Mouse (Mus musculus) splenic B cell, adult 2 months (primary cell): Measurements from ENCODE around the gene Llcfc1.

Source experiments
- DNase-seq: peaks from one replicate; pipeline ENCODE4 v3.0.0-alpha.2; 2011; ENCODE audit warnings: low read depth, low spot score
- H3K27me3 ChIP-seq: 2 replicates; pipeline ENCODE4 v1.6.1; 2012; ENCODE audit warnings: mild to moderate bottlenecking, low read length, moderate library complexity, mixed read lengths; ENCODE audit not compliant: control insufficient read depth, poor library complexity, insufficient read depth, severe bottlenecking
- H3K36me3 ChIP-seq: 2 replicates; pipeline ENCODE4 v1.6.1; 2012; ENCODE audit warnings: mild to moderate bottlenecking, low read length, moderate library complexity, mixed read lengths; ENCODE audit not compliant: control insufficient read depth, poor library complexity, insufficient read depth, severe bottlenecking

The Llcfc1 gene

GRCm38 (mm10) chr6:41676530-41676929, 7.7 kb upstream of the Llcfc1 start:
- H3K36me3 ChIP-seq, result no peaks in the 10 kb centered on the region
- DNase-seq, result no peak
- no peaks in the 10 kb centered on the region for H3K27me3 ChIP-seq

- DNase-seq, result no peak
- Histone ChIP-seq H3K36me3 (no peaks in the 10 kb centered on the region), H3K27me3 (no peaks in the 10 kb centered on the region)
Measured at GRCm38 (mm10) chr6:41680669-41681068, 3.6 kb upstream of the Llcfc1 start, which contains the start of gene Trpv5. TSS of gene Trpv5 (minus strand) at chr6:41680769.

GRCm38 (mm10) chr6:41681656-41682055, 2.6 kb upstream of the Llcfc1 start:
- no peak for DNase-seq
- Histone ChIP-seq H3K36me3 (no peaks in the 10 kb centered on the region), H3K27me3 (no peaks in the 10 kb centered on the region)

DNA sequence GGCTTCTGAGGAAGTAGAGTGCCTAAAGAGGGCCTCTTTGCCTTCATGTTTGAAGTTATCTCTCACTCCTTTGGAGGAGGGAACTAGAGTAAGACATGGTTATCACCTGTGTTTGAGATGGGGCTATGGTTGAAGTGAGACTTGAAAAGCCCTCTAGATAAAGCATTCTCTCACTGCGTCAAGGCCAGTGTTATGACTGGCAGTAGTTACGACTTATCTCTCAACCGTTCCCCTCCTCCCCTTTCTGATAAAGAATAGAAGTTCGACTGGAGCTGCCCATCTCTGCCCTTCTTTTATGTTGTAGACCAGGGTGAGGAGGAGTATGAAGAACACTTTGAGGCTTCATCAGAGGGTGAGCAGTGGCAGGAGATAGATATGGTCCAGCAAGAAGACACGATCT, 680 bp downstream of the Llcfc1 start:
- H3K36me3 ChIP-seq, result no peaks in the 10 kb centered on the region
- no peaks in the 10 kb centered on the region for H3K27me3 ChIP-seq
- DNase-seq, result no peak

- Histone ChIP-seq H3K36me3 (no peaks in the 10 kb centered on the region), H3K27me3 (no peaks in the 10 kb centered on the region)
- no peak for DNase-seq
Measured at GRCm38 (mm10) chr6:41685596-41685995, 1.4 kb downstream of the Llcfc1 start.

- Histone ChIP-seq H3K36me3 (no peaks in the 10 kb centered on the region), H3K27me3 (no peaks in the 10 kb centered on the region)
- DNase-seq, result no peak
Measured at GRCm38 (mm10) chr6:41692200-41692599, 8.0 kb downstream of the Llcfc1 start.

GRCm38 (mm10) chr6:41694407-41694806, 10.2 kb downstream of the Llcfc1 start:
- Histone ChIP-seq H3K27me3 (no peaks in the 10 kb centered on the region), H3K36me3 (no peaks in the 10 kb centered on the region)
- DNase-seq, result no peak

GRCm38 (mm10) chr6:41701245-41701644, 17.0 kb downstream of the Llcfc1 start:
- DNase-seq, result no peak
- H3K36me3 ChIP-seq, result no peaks in the 10 kb centered on the region

GRCm38 (mm10) chr6:41702928-41703327, 18.7 kb downstream of the Llcfc1 start:
- no peak for DNase-seq
- H3K27me3 ChIP-seq, result no peaks in the 10 kb centered on the region
- H3K36me3 ChIP-seq, result no peaks in the 10 kb centered on the region

More at GRCm38 (mm10) chr6:41701245-41701644, 17.0 kb downstream of the Llcfc1 start:
- no peaks in the 10 kb centered on the region for H3K27me3 ChIP-seq

DNA sequence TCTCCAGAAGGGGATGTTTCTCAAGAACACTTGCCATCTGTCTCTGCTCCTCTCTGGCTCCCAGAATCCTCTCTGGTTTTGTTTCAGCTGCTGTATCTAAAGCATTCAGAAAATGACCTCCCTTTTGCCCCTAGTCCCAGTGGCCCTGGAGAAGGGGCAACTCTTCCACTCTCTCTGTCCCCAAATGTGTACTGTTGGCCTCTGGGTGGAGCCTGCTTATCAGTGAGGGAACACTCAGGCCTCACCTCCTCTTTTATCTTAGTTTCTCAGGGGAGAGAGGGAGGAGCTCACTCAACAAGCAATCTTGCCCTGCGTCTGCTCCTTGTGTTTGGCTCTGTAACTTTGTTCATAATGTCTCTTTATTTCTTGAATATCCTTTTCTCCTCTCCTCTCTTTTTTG, 19.9 kb downstream of the Llcfc1 start, which contains the start of gene Kel:
Kel (minus strand) TSS at position 217 of the 400 bp plus-strand sequence.
- Histone ChIP-seq H3K36me3 (no peaks in the 10 kb centered on the region), H3K27me3 (no peaks in the 10 kb centered on the region)
- DNase-seq, result no peak

- H3K36me3 ChIP-seq, result no peaks in the 10 kb centered on the region
- DNase-seq, result no peak
- H3K27me3 ChIP-seq, result no peaks in the 10 kb centered on the region
Measured at GRCm38 (mm10) chr6:41706275-41706674, 22.0 kb downstream of the Llcfc1 start.

- DNase-seq, result no peak
- no peaks in the 10 kb centered on the region for H3K36me3 ChIP-seq
- no peaks in the 10 kb centered on the region for H3K27me3 ChIP-seq
Measured at GRCm38 (mm10) chr6:41710281-41710680, 26.1 kb downstream of the Llcfc1 start.

GRCm38 (mm10) chr6:41721430-41721829, 37.2 kb downstream of the Llcfc1 start:
- Histone ChIP-seq H3K36me3 (no peaks in the 10 kb centered on the region), H3K27me3 (no peaks in the 10 kb centered on the region)
- no peak for DNase-seq

DNA sequence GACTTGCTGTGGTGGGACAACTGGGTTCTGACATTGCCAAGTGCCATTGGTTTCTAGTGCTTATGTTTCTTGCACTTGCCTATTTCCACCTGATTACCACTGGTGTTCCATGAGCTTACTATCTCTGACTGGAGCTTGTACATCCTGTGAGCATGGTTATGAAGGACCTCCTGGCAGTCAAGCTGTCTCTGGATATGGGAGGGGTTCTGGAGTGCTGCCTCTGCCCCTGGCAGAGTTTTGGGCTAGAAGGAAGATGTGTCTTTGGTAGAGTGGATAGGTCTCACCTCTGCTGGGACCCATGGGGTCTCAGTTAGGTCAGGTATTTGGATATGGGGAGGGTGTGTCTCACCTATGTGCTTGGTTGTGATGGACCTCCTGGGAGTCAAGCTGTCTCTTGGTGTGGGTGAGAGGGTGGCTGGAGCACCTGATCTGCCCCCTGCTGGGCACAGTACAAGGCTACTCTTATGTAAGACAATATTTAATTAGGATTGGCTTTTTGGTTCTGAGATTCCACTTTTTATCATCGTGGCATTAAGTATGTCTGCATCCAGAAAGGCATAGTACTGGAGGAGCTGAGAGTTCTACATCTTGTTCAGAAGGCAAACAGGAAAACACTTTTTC, 43.9 kb downstream of the Llcfc1 start:
- H3K27me3 ChIP-seq, result no peaks in the 10 kb centered on the region
- H3K36me3 ChIP-seq, result no peaks in the 10 kb centered on the region
- DNase-seq, result no peak

DNA sequence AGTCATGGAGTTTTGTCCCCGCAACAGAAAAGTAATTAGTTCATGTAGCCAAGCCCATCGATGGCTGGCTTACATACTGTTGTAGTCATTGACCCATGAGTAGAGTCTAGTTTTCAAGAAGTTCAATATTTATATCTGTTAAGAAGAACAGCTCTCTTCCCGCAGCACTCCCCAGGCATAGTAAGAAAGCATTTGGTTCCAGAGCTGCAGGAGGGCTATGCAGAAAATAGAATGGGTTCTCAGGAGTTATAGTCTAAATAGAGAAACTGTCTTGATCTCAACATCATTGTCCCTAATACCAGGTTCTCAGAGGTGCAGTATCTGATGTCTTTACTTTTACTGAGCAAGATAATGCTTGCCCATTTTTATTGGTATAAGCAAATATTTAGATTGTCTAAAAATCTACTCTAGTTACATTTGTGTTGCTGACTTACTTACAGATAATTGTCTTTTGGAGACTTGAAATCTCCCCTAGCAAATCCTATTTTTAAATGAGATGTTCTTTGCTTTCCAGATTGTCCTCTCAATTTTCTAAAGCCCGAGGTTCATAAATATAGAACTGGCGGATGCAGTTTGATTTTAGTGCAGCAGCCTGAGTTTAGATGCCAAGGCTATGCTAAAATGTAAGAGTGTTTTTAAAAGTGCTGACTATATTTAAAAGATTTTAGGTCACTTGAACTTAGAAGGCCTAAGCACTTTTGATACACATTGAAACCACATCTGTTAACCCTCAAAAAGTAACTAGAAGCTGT, 50.7 kb downstream of the Llcfc1 start:
- no peaks in the 10 kb centered on the region for H3K36me3 ChIP-seq
- H3K27me3 ChIP-seq, result no peaks in the 10 kb centered on the region
- DNase-seq, result no peak
